Mouse (Mus musculus): ENCODE results near the gene Os9.

- TF ChIP-seq CTCF (IDR thresholded peaks at IDR 0.05; ENCODE audit: insufficient read depth, low read length) = no peak
- no peak for TF ChIP-seq POLR2A (IDR thresholded peaks at IDR 0.05; ENCODE audit: borderline replicate concordance, extremely low read depth, low read depth, low read length)
Measured at GRCm38 (mm10) chr10:127048608-127049394, 72.1 kb downstream of the Os9 start.

All from lung, adult 2 months (tissue).